Mouse (Mus musculus): Measurements from ENCODE around the gene Rnf216.

Rnf216 gene

DNA sequence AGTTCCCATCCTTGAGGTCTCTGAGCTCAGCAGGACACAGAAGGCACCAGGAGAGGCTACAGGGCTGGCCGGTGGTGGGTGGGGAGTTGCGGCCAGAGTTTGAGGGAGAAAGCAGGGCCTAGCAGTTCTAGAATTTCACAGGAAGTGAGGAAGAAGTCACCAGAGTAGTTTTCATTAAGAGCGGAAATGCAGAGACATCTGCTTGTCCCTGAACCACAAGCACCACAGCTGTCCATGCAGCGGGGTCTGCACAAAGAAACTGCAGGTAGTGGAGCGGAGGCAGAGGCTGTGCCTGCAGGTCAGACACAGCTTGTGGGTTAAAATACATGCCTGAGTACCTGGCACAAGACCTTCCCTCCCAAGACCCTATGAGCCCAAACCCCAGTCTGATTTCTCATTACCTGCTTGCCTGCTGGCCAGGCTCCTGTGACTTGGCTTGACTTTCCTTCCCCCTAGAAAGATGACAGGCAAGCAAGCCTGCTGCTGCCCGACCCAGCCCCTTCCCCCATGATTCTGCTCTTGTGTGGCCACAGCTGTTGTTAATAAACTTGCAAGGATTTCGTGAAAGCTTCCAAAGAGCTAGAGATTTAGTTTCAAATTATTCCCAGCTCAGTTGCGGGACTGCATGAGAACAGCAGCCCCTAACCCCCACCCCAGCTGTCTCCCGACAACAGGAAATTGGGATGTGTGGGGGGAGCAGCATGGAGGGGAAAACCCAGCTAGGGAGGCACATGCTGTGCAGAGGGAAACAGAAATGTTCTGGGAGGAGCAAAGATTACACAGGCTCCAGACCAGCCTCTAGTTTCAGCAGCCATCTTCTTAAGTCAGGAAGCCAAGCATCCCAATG lies 111.9 kb downstream of the Rnf216 start:
- no peak for DNase-seq (ENCODE audit: low spot score in 2 of 2)

- no peak for DNase-seq (ENCODE audit: low spot score in 2 of 2)
Observed at GRCm38 (mm10) chr5:143000091-143000490, 112.7 kb downstream of the Rnf216 start.

DNA sequence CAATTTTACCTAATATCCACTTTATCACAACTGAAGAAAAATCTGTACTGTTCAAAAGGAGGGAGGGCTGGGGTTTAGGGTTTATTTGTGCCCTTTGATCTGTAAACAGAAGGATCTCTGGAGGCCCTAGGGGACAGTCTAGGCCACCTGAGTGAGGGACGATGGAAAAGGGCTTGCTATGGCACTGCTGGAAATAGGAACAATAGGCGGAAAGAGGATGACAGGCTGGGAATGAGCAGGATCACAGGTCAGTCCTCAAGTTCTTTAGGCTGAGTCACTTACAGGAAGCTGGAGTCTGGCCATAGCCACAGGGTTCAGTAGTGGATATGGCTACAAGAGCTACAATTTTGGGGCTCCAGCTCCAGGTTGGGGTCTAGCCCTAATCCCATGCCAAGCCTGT lies 114.6 kb downstream of the Rnf216 start:
- DNase-seq (ENCODE audit: low spot score in 2 of 2) = no peak

DNA sequence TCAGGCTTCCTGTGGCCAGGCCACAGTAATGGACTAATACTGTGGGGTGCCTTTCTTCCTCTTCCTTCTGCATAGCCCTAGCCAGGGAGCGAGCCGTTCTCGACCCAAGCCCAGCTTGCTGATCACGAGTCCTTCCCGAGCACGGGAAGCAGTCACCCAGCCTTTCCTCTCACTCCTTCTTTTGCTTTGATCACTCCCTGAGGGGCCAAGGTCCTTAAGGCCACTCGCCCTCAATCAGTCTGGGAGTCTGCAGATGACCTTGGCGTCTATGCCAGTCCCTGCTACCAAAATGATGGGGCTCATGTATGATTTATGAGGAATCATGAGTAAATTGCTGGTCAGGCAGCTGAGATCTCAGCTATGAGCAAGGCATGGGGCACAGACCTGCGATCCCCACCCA lies 115.3 kb downstream of the Rnf216 start:
- no peak for DNase-seq (ENCODE audit: low spot score in 2 of 2)

GRCm38 (mm10) chr5:142994746-142995145 lies 118.0 kb downstream of the Rnf216 start:
- no peak for DNase-seq (ENCODE audit: low spot score in 2 of 2)

- no peak for DNase-seq (ENCODE audit: low spot score in 2 of 2)
Observed at GRCm38 (mm10) chr5:142989167-142989566, 123.6 kb downstream of the Rnf216 start.

- no peak for DNase-seq (ENCODE audit: low spot score in 2 of 2)
Observed at GRCm38 (mm10) chr5:142988520-142988919, 124.3 kb downstream of the Rnf216 start.

GRCm38 (mm10) chr5:142984271-142984670 lies 128.5 kb downstream of the Rnf216 start:
- DNase-seq (ENCODE audit: low spot score in 2 of 2) = no peak

- no peak for DNase-seq (ENCODE audit: low spot score in 2 of 2)
Observed at GRCm38 (mm10) chr5:142983174-142983573, 129.6 kb downstream of the Rnf216 start.

DNA sequence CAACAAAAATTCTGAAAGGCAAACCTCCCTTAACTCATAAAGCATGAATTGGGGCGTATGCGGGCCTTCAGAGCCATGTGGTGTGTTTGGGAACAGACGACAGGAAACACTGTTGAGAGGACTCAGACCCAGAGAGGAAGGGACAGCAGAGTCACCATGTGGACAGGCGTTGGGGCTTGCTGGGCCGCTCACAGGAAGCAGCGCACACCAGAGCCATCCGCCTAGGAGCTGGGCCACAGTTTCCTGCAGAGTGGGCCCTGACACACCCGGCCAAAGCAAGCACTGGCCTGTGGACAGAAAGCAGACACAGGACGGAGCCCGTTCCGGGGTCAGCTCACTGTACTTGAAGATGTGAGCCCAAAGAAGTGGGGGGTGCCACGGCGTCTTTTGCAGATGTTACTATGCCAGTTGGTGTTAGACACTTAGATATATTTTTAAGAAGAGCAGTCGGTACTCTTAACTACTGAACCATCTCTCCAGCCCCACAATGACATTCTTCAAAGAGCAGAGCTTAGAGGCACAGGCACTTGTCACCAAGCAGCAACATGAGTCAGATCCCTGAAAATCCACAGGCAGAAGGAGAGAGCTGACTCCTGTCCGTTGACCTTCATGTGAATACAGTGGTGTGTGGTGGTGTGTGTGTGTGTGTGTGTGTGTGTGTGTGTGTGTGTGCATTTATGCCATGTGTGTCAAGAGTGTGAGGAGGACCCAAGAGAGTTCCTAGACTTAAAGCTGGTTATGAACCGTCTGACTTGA lies 130.6 kb downstream of the Rnf216 start:
- DNase-seq (ENCODE audit: low spot score in 2 of 2) = no peak

DNA sequence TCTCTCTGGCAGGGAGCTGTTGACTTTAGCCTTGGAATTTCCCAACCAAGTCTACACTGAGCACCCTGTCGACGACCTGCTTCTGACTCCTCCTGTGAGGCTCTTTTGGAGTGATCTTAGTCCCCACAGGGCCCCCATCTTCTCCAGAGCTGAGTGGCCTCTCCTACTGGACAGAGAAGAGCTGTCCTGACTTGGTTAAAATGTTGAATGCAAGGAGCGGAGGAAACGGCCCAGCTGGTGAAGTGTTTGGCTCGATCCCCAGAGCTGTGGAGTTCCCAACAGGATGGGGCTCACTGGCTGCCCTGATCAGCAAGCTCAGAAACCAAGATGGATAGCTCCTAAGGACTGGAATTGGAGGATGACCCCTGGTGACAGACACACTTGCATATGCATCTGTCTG lies 136.3 kb downstream of the Rnf216 start:
- no peak for DNase-seq (ENCODE audit: low spot score in 2 of 2)

DNA sequence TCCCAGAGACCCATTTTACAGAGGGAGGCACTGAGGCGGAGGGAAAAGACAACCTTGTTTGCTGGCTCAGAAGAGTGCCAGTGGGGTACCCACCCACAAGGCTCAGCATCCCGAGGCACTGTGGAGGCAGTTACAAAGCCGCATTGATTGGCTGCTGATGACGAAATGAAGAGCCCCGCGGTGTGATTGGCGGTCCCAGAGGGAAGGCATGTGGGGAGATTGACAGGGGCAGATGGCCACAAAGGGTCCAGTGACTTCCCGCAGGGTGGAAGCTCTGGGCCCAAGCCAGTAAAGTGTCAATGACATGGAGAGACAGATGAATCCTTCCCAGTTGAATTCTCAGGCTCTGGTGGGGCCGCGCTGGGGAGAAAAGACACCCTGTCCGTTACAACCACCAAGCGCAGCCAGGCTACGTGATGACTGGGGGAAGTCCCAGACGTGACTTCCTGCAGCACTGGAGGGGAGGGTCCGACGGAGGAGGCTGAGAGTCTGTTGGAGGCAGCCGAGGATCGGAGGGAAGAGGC lies 138.1 kb downstream of the Rnf216 start:
- DNase-seq (ENCODE audit: low spot score in 2 of 2) = peak; percentile 76 to 81

- no peak for DNase-seq (ENCODE audit: low spot score in 2 of 2)
Observed at GRCm38 (mm10) chr5:142973971-142974370, 138.8 kb downstream of the Rnf216 start.

DNA sequence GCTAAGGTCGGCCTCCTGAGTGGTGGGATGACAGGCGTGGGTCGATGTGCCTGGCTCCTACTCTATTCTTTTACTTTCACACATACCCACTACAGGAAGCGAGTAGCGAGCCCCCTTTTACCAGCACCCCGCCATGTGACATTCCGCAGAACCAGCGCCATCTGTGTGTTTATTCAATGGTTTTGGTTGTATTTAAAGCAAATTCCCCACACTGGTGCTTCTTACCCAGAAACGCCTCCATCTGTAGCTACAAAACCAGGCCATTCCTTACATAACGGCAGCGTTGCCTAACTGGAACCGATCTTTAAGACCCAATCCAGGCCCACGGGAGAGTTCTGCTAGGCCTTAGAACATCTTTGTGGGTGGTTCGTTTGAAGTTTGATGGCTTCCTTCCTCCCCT lies 144.4 kb downstream of the Rnf216 start:
- DNase-seq (ENCODE audit: low spot score in 2 of 2) = peak; percentile 82 to 88

GRCm38 (mm10) chr5:142964650-142965049 lies 148.1 kb downstream of the Rnf216 start:
- no peak for DNase-seq (ENCODE audit: low spot score in 2 of 2)

DNA sequence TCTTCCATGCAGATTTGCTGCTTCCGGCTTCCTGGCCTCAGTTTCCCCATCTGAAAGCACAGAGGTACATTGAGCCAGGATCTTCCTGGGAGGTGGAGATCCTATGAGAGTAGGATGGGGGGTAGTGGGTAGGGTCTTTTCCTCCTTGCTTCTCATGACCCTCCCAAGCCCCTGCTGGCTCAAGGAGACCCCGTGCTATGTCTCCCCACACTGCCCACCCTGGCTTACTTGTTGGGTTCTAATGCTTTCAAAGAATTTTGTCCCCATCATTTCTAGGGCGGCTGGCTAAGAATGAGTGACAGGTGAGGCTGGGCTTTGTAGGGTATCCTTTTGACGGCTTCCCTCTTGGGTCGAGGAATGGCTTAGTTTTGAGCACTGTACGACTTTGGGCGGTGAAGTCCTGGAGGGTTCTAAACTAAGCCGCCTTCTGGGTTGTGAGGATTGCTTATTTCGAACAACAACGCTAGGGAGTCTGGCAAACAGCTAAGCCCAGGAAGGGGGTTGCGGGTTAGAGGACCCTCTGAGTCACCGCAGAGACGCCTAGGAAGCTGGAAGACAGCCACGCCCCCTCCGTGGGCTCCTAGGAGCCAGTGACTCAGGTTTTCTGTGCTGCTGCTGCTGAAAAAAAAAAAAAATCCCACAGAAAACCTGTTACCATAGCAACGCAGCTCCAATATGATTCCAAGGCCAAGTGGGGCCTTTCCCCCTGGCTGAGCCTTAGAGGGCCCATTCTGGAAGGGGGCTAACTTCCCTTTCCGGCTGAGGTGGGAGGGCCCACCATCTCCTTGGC lies 148.9 kb downstream of the Rnf216 start:
- DNase-seq (ENCODE audit: low spot score in 2 of 2) = peak; percentile 77 to 81

DNA sequence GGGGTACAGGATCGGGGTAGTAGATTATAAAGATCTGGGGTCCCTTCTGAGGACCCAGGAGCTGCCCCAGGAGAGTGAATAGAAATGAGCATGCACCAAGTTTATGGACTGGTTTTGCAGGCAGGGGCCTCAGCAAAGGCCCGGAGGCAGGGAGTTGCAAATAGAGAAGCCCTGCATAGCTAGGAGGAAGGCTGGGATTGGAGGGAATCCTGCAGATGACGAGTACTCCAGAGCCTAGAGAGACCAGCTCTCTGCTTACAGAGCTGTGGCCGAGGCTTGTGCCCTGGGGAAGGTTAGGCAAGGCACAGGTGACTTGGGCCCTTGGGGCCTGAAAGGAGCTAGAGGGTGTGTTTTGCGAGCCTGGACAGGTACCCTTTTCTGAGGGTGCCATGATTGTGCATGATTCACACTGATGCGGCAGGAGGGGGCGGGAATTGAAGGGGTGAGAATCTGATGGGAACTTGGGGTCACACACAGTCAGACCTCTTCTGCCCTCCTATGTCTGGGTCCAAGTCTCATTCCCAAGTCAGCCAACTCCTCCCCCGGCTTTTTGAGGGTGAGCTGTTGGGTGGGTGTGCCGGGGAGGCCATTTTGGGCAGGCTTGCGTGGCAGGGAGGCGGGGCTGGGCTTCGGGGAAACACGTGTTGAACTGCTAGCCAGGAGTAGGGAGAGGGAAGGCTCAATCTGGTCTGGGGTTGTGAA lies 149.6 kb downstream of the Rnf216 start:
- peak; percentile 72 to 74 for DNase-seq (ENCODE audit: low spot score in 2 of 2)

DNA sequence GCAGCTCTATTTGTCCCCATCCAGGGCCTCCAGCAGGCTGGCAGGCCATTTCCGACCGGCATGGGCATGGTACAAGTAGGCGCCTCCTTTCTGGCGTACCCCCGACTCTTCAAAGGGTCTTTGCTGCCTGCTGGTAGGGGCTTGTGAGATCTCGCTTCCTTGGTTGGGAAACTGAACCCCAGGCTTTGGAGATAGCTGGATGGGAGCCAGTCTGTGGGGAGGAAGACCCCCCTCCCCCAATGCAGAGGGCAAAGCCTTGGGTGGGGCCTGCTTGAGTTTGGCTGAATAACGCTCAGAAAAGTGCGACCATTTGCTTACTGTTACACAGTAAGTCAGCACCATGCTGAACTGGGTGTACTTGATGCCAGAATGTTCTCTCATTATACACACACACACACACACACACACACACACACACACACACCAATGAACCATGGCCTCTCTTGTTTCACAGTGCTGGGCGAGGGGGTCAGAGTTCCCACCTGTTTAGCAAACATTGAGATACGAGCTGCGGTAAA lies 150.3 kb downstream of the Rnf216 start:
- no peak for DNase-seq (ENCODE audit: low spot score in 2 of 2)

- DNase-seq (ENCODE audit: low spot score in 2 of 2) = peak in 1 of 2 experiments; percentile 49
Observed at GRCm38 (mm10) chr5:142961881-142962443, 150.8 kb downstream of the Rnf216 start.

DNA sequence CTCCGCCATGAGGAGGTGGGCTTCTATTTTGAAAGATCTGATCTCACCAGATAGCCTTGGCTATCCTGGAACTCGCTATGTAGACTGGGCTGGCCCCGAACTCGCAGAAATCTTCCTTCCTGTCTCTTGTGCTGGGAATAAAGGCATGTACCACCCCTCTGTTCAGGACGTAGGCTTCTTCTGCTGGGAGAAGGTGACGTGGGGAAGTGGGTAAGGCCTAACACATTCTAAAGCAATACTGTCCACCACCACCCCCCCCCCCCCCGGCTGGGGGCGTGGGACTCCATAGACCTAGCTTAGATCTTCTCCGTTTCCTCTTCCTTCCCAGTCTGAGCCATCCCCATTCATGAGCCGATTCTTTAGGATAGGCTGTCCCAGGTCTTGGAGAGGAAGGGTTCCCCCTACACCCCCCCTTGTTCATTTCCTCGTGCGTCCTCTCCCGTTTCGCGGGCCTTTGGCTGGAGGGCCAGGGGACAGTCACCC lies 151.4 kb downstream of the Rnf216 start:
- no peak for DNase-seq (ENCODE audit: low spot score in 2 of 2)

Measured in frontal cortex, postnatal 36 days (tissue).